Mouse (Mus musculus) layer of hippocampus, postnatal 14 days (tissue): ENCODE data around the gene Prdm12. TPM values are rescaled to one million over a fixed set of nuclear protein-coding genes. Genes with fewer than 3 reads are reported as not detected.
"Not testable (repeated sequence)": the region's sequence is repeated elsewhere in the genome, so short reads cannot be mapped to it uniquely, and the experiment has no call there.

Experiments used
- DNase-seq, 2 experiments: peaks; one replicate each; pipeline ENCODE4 v3.0.0; 2021 to 2022; ENCODE audit warnings: low spot score in 2 of 2, mixed read lengths in 1 of 2
- total RNA-seq, 2 experiments: library from RNA; stranded (reverse); gene quantifications; 2 replicates each; pipeline ENCODE4 v1.2.3; 2021

Prdm12 gene
- total RNA-seq, 2 experiments from 2014 or later: 0.19 to 0.46 TPM

DNA sequence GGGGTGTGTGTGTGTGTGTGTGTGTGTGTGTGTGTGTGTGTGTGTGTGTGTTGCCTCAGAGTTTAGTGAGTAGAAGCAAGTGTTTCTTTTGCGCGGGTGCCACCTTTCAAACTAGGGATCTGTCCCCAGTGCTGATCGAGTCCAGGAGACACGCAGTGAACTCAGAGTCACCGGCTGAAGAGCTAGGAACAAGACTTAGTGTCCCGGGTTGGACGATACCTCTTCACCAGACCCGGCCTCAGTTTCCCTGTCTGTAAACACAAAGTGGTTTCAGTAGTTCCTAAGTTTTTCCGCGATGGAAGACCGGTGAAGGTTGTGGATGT is 1.6 kb downstream of the Prdm12 start:
- DNase-seq: no peak

DNA sequence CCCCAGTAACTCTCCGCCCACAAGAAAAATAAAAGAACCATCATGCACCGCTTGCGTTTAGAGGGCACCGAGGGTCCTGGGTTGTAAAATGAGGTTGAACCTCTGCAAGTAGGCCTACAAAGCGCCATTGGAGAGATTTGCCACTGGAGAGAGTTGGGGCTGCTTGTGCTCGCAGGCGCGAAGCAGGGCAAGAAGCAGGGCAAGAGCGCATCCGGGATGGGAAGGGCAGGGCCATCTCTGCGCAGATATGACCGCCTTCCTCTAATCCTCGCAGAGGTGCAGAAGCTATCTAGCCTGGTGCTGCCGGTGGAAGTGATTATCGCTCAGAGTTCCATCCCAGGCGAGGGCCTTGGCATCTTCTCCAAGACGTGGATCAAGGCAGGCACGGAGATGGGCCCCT is 2.1 kb downstream of the Prdm12 start:
- DNase-seq: no peak

DNA sequence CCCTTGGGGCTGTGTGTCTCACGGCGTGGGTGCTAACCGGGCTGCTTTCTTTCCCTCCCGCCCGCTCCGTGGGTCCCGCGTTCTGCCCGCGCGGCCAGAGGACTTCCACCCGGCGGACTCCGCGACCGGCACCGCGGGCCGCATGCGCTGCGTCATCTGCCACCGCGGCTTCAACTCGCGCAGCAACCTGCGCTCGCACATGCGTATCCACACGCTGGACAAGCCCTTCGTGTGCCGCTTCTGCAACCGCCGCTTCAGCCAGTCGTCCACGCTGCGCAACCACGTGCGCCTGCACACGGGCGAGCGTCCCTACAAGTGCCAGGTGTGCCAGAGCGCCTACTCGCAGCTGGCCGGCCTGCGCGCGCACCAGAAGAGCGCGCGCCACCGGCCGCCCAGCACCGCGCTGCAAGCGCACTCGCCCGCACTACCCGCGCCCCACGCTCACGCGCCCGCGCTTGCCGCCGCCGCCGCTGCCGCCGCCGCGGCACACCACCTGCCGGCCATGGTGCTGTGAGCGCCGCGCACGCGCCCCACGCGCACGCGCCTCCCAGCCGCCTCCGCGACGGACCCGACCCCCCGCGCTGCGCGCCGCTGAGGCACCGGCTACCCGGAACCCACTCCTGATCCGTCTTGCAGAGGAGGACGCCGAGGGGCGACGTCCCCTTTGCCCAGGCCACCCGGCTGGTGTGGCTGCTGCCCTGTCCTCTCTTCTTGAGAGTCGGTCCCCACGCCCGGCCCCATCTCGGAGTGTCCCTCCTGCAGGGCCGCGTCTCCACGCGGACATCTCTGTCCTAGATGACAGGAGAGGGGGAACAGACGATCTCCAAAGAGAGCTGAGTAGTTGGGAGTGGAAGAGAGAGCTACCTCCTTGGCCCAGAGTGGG is 14.4 kb downstream of the Prdm12 start:
- peak; percentile 50 to 64 for DNase-seq

DNA sequence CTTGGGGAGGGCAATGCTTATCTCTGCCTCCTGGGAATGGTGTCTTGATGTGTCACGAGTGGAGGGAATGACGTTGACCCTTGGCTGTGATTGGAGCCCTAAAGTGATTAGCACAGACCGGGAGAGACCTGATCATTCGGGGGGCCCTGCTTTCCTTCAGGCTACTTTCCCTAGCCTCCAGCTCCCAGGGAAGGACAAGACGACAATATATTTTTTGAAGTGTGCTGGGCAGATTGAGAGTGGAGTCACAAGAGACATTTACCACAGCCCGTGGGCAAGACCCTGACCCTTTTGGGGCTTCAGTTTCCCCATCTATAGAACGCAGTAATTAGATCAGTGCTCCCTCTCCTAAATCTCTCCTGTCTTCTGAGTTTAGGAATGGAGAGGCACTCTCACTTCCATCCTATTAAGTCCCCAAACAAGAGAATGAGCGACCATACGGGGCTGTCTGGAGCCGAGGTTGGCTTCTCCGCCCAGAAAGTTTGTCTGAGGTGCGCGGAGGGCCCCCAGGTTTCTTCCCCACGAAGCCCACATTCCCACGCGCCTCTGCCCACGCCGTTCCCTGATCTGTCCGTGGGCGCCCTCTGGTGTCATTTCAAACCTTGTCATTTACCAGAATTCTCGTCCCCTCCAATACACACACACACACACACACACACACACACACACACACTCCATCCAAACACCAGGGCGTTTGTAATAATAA is 15.2 kb downstream of the Prdm12 start:
- DNase-seq: peak; percentile 56 to 65

DNA sequence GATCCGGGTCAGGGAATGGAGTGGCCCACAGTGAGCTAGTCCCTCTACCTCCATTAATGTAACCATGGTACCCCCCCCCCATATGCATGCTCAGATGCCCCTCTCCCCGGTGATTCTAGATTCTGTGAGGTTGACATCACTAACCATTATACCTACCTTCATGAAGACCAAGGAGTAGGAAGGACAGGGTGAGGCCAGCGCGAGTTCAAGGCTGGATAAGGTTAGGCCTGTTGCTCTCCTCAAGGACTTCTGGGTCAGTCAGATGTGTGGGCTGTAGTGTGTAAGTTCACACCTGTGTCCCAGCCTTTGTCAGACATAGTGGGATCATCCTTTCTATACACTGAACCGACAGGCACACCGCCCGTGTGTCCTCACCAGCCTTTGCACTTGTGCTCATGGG is 16.5 kb downstream of the Prdm12 start:
- no peak for DNase-seq

DNA sequence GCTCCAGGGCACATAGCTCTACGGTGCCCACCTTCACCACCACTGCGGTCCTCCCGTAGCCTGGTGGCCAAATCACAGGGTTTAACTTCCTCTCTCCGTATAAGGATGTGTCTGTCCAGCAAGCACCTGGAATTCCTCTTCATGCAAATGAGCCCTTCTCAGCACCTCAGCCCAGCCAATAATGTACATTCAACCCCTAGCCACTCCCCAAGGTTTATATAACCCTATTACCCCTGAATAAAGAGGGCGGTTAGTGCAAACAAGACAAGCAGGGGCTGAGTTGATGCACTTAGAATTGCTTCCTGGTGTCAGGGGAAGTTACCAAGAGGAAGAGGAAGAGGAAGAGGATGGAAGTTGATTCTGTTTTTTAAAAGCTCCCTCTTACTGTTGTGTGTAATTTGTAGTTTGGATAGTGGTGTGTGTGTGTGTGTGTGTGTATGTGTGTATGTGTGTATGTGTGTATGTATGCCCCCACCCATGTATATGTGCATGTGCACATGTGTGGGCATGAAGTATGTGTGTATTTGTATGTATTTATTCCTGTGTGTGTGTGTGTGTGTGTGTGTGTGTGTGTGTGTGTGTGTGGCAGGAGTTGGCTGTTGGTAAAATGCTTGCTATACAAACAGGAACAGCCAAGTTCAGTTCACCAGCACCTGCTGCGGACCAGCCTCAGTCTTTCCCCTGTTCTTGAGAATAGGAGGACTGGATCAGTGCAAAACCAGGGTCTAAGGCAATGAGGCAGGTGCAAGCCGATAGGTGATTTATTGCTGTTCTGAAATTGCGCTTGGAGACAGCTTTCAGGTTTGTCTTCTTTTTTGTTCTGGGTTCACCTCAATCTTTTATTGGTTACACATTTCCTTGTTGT is 23.3 kb downstream of the Prdm12 start:
- DNase-seq: no peak

DNA sequence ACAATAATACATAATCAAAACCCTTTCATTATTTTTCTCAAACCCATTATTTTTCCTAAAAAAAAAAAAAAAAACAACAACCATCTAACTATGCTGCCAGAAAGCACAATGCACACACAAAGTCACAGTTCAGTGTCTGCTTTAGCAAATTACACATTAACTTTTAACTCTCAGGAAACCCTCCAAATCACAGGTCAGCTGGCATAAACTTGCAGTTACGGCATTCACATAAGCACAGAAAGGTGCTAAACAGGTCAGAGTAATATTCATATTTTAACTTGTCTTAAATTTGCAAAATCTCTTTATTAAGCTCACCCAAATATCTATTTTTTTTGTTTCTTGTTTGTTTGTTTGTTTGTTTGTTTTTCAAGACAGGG is 24.0 kb downstream of the Prdm12 start:
- DNase-seq: no peak

DNA sequence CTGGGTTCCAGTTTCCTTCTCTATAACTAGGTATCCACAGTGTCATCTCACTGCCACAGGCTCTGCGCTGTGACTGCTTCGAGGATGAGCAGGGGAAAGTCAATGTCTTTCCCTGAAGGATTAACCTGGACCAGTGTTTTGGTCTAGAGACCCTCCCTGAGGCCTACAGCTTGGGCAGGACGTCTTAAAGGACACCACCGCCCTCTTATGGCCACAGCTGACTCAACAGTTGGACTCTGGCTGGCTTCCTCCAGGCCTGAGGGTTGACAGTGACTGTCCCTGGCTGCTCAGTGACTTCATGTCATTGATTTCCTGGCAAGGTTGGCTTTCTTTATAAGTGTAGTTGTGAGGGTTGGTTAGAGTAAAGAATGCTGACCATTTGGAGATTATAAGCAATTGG is 27.5 kb downstream of the Prdm12 start:
- no peak for DNase-seq

DNA sequence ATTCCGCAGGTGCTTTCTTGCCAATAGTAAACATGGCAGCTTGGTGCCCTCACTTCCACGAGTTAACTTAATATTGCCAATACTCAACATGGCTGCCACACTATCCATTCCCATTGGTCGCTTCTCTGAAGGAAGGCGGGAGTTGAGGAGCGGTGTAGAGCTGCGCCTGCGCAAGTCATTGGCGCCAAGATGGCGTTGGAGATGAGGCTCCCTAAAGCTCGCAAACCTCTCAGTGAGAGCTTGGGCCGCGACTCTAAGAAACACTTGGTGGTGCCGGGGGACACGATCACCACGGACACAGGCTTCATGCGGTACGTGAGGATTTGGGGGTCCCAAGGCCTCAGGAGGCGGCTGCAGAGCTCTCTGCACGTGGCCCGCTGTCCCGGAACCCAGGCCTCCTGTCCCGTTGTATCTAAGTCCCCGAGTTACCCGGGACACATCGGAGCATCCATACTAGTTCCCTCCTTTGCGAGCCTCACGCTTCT is 30.8 kb downstream of the Prdm12 start, which contains the start of gene Exosc2:
Gene Exosc2, plus strand, starts transcription at position 165 of the 485 bp plus-strand sequence.
- peak; percentile 90 to 96 for DNase-seq

DNA sequence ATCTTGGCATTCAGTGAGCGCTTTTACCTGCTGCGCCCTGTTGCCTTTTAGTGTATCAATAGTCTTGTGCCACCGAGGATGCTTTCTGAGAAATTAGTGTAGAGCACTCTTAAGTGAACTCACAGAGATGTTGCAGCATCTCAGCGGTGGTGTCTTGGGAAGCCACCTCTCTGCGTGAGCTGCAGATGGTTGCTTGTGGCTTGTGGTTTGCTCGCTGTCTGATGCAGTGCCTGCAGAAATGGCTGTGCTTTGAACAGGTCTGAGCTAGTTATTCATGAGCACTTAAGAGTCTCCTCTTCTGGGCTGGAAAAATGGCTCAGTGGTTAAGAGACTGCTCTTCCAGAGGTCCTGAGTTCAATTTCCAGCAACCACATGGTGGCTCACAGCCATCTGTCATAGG is 38.8 kb downstream of the Prdm12 start:
- no peak for DNase-seq

DNA sequence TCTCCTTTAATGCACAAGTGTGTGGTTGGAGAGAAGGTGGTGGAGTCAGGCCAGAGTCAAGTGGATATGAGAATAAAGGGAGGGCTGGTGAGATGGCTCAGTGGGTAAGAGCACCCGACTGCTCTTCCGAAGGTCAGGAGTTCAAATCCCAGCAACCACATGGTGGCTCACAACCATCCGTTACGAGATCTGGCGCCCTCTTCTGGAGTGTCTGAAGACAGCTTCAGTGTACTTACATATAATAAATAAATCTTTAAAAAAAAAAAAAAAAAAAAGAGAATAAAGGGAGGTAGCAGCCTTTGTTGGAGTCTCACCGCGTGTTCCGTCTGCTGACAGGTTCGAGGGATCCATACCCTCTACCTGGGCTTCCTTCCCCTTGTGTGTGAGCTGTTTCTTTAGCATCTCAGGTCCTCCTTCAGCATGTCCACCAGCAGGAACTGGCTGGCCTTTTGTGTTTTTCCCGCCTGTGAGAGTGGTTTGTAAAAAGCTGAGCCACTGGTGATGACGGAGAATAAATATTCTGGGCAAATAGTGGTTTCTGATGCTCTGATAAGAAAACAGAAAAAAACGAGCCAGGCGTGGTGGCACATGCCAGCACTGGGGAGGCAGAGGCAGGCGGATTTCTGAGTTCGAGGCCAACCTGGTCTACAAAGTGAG is 41.3 kb downstream of the Prdm12 start:
- not testable (repeated sequence) for DNase-seq

DNA sequence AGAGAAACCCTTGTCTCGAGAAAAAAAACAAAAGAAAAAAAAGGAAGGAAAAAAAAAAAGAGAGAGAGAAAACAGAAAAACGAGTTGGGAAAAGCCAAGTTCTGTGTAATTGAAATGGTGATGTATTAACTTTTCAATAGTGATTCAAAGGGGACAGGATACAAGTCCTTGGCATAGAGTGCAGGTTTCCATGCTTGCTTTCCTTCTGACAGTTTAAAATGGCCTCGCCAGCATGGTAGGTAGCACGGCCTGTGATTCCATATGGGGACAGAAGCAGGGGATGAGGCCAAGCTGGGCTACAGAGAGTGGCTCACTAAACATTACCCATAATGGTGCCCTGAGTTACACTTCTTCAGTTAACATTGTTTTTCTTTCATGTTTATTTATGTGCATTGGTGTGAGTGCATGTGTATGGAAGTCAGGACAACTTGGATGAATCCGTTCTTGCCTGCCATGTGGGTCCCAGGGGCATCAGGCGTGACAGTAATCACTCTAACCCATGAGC is 41.9 kb downstream of the Prdm12 start:
- DNase-seq: no peak

DNA sequence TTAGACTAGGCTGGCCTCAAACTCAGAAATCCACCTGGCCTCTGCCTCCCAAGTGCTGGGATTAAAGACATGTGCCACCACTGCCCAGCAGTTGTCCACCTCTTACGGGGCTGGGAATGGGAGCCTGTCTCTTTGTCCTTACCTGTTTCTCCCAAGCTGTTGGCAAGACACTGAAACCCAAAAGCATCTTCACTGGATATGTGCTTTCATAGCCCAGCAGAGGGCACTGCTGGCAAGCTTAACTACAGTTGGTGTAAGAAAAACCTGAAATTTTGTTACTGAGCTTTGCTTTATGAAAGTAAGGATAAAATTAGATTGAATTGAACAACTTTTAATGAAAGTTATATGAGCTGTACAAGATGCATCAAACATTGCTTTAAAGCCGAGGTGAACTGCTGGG is 43.8 kb downstream of the Prdm12 start:
- peak; percentile 61 to 67 for DNase-seq

DNA sequence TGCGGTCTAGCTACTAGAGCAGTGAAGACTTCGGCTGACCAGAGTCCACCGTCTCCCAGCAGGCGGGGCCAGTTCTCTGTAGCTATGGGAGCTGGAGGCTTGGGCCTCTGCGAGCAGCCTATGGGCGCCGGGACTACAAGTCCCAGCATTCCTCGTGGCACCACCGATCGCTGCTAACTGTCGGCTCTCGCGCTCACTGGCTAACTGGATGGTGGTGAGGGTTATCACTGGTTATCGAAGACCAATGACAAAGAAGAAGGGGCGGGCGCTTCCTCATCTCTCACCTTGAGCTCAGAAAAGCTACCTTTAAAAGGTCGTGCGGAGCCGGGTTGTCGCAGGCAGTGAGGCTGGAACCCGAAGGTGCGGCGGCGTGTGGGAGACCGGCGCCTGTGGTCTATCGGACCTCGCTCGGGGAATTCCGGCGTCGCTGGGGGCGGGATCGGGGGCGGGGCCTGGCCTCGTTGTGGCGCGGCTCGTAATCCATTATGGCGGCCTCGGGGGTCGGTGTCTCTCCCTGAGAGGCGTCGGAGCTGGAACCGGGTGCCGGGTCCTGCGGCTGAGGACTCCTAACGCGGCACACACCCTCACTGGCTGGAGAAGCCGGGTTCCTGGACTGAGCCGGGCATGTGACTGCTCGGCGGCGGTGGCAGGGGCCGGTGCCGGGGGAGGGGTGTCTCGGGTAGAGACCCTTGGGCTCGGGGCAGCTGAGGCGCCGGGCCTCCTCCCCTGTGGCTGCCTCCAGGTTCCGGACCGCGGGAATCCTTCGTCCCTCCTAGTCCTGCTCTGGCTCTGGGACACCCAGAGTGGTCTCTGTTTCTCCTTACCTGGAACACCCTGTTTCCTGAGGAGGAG is 48.5 kb downstream of the Prdm12 start, which contains the start of gene Abl1:
Gene Abl1, plus strand, starts transcription at position 303 of the 852 bp plus-strand sequence.
- DNase-seq: peak; percentile 92 to 97

DNA sequence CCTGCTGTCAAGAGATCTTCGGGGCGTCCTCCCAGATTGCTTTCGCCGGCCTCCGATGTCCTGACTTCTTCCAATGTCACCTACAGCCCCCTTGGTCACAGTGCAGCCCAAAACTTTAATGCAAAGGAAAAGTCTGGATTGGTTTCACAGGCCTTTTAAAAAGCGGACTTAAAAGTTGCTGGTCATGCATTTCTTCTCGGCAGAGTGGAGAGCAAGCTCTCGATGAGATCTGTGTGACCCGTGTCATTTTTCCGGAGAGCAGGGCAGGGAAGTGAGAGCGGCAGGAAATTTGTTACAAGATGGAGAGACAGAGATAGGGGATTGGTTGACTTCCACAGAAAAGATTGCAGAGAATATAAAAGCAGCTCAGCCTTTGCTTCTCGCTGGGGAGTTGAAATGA is 49.2 kb downstream of the Prdm12 start:
- no peak for DNase-seq

DNA sequence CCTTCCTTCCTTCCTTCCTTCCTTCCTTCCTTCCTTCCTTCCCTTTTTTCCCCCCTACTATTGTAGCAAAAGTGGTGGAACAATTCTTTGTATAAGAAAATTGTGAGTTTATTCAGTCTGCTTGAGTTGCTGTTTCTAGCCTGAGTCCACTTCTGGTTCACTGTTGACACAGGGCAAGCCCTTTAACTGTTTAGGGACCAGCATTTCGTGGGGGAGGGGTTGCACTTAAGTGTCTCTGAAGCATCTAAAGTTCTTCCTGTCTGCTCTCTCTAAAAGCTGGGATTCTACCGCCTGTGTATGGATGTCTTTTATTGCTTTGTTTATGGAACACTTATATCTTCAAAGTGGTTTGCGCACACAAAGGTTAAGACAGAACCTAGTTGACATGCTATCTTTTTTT is 50.2 kb downstream of the Prdm12 start:
- DNase-seq: no peak

DNA sequence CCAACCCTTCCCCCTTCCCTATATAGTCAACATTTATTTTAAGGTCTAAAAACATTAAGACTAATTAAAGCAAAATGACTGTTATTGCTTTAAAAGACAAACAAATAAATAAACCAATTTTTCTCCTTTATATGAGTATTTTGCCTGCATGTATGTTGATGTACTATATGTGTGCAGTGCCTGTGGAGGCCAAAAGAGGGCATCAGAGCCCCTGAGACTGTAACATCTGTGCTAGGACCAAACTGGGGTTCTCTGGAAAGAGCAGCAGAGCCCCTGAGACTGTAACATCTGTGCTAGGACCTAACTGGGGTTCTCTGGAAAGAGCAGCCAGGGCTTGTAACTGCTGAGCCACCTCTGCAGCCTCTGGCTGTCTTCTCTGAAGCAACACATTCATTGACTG is 58.4 kb downstream of the Prdm12 start:
- no peak for DNase-seq

DNA sequence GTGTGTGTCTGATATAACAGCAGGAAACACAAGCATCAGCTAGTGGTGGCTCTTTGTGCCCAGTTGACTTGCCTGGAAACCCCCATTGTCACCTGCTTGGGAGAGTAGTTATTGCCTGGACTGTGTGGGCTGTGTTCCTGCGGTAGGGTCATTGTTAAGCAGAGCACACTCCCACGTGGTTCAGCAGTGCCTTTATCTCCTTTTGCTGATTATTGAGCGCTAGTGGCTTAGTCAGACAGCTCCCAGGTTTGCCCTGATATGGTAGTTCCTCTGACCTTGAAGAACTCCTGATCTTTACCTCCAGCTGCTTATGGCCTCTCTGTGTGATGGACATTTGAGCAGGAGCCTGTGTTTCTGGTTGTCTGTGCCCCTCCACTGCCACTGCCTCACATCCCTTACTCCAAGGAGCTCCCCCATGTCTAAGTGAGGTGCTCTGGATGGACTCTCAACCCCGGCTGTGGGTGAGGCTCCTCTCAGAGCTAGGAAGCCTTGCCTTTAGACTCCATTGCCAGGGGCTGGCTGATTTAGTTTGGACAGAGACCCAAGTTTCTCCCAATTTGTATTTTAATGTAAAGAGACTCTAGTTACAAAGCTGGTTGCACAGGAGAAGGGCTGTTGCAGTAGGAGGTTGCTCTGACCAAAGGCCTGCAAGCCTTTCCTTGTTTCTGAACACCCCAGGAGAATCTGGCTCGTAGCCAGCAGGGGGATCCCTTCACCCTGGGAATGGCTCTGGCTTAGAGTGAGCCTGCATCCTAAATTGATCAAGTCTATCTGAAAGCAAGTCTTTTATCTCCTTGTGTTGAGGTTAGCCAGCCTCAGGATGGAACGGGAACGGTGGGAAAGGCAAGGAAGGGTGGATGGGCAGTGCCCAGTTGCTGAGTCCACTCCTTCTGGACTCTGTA is 61.0 kb downstream of the Prdm12 start:
- DNase-seq: no peak

DNA sequence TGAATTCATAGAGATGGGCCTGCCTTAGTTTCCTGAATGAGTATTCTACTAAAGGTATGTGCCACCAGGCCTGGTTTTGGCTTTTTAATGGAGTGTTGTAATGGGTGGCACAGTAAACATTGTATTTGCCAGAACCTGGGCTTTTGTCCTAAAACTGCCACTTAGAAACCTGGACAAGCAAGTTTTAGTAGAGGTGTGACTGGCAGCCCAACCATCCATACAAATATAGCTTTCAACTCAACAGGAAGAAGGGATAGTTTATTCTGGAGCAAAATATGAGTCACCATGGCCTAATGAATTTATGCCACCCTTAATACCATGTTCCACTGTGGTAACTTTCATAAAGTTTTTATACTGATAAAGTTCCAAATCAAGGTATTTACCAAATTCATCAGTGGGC is 63.4 kb downstream of the Prdm12 start:
- no peak for DNase-seq
